Mouse (Mus musculus) intestine, embryonic 14.5 days (tissue): ENCODE data around the gene Gm49340. TPM values are rescaled to one million over a fixed set of nuclear protein-coding genes. Genes with fewer than 3 reads are reported as not detected.

Source experiments
- ATAC-seq: fragments of 200-750 bp; cut with Nextera tagmentation; replicated peaks from 2 replicates; pipeline ENCODE4 v1.8.0; 2017; ENCODE audit warnings: low read depth, moderate number of reproducible peaks, moderate TSS enrichment, moderate library complexity; ENCODE audit not compliant: low FRiP score, low TSS enrichment
- DNase-seq: peaks from one replicate; pipeline ENCODE4 v3.0.0-alpha.2; 2018; ENCODE audit warnings: low spot score
- H3K27ac ChIP-seq: fragments of 300-500 bp; sonication (generic); 2 replicates; pipeline ENCODE4 v1.5.1; 2014; ENCODE audit warnings: low read depth, mild to moderate bottlenecking, control low read depth
- H3K27me3 ChIP-seq: fragments of 300-500 bp; sonication (generic); replicated peaks from 2 replicates; pipeline ENCODE4 v1.6.1; 2014; ENCODE audit warnings: low read length, control low read depth; ENCODE audit not compliant: control insufficient read depth, insufficient read depth
- H3K36me3 ChIP-seq: fragments of 300-500 bp; sonication (generic); 2 replicates; pipeline ENCODE4 v1.6.1; 2014; ENCODE audit warnings: low read length, control low read depth; ENCODE audit not compliant: control insufficient read depth, insufficient read depth
- H3K4me1 ChIP-seq: fragments of 300-500 bp; sonication (generic); replicated peaks from 2 replicates; pipeline ENCODE4 v1.6.1; 2014; ENCODE audit warnings: low read length, control low read depth, mixed read lengths; ENCODE audit not compliant: control insufficient read depth, insufficient read depth
- H3K4me2 ChIP-seq: fragments of 300-500 bp; sonication (generic); 2 replicates; pipeline ENCODE4 v1.6.1; 2014; ENCODE audit warnings: low read length
- H3K4me3 ChIP-seq: fragments of 300-500 bp; sonication (generic); 2 replicates; pipeline ENCODE4 v1.5.1; 2014; ENCODE audit warnings: low read depth, low read length, control low read depth, mixed read lengths
- H3K9ac ChIP-seq: fragments of 300-500 bp; sonication (generic); 2 replicates; pipeline ENCODE4 v1.6.1; 2014; ENCODE audit warnings: mild to moderate bottlenecking, low read length
- H3K9me3 ChIP-seq: fragments of 300-500 bp; sonication (generic); 2 replicates; pipeline ENCODE4 v1.6.1; 2016; ENCODE audit warnings: low read length, control low read depth; ENCODE audit not compliant: control insufficient read depth
- WGBS: fragments of 180-500 bp; shearing (Covaris S2); extraction: QIAGEN DNeasy Blood & Tissue Kit; methylation state at CpG from one replicate; pipeline ENCODE4 v1.1.7; 2014; 5-methylcytosine and 5-hydroxymethylcytosine counted together
- polyA plus RNA-seq: library from polyadenylated mRNA; unstranded; fragments of >200 nt; fragmentation: Nextera tagmentation; extraction: Ambion mirVana; gene quantifications from 2 replicates; pipeline ENCODE4 v1.2.1, GENCODE M21; 2014

The Gm49340 gene
- polyA plus RNA-seq, 1 experiment from 2014 or later, result not detected

- WGBS, result 89% methylated on average over 2 of the region's 2 CpGs
- DNase-seq, result no peak
- H3K4me1 ChIP-seq, result no peaks in the 10 kb centered on the region
- H3K36me3 ChIP-seq, result no peaks in the 10 kb centered on the region
- no peak within 1 kb of the TSS for H3K27ac ChIP-seq
- H3K4me2 ChIP-seq, result no peak within 1 kb of the TSS
- no peaks in the 10 kb centered on the region for H3K27me3 ChIP-seq
- no peak within 1 kb of the TSS for H3K9ac ChIP-seq
- no peak for ATAC-seq
- H3K4me3 ChIP-seq, result no peak within 1 kb of the TSS
- H3K9me3 ChIP-seq, result no peaks in the 10 kb centered on the region
These were observed 41.4 kb downstream of the Gm49340 start, which contains the start of gene Olfr376 for GRCm38 (mm10) chr11:73370946-73371345. TSS of gene Olfr376 (plus strand) at chr11:73371246.

- H3K4me1 ChIP-seq, result no peaks in the 10 kb centered on the region
- ATAC-seq (no peak), DNase-seq (no peak)
- H3K36me3 ChIP-seq, result no peaks in the 10 kb centered on the region
- H3K27ac ChIP-seq, result no peak overlapping the region
- H3K27me3 ChIP-seq, result no peaks in the 10 kb centered on the region
- no peak overlapping the region for H3K9ac ChIP-seq
- no peak overlapping the region for H3K4me3 ChIP-seq
- no peak overlapping the region for H3K4me2 ChIP-seq
- 60% methylated on average over 4 of the region's 4 CpGs for WGBS
- no peaks in the 10 kb centered on the region for H3K9me3 ChIP-seq
These were observed 65.8 kb downstream of the Gm49340 start for GRCm38 (mm10) chr11:73395374-73395773.

- no peaks in the 10 kb centered on the region for H3K27me3 ChIP-seq
- no peak for ATAC-seq
These were observed 70.0 kb downstream of the Gm49340 start, which contains the start of gene Olfr1 for GRCm38 (mm10) chr11:73399514-73399913. TSS of gene Olfr1 (minus strand) at chr11:73399614.

More at GRCm38 (mm10) chr11:73399514-73399913, 70.0 kb downstream of the Gm49340 start, which contains the start of gene Olfr1:
- Histone ChIP-seq H3K4me2 (no peak within 1 kb of the TSS), H3K36me3 (no peaks in the 10 kb centered on the region), H3K4me1 (no peaks in the 10 kb centered on the region), H3K27ac (no peak within 1 kb of the TSS), H3K4me3 (no peak within 1 kb of the TSS), H3K9ac (no peak within 1 kb of the TSS), H3K9me3 (no peaks in the 10 kb centered on the region)
- no peak for DNase-seq

Other genes with a start within 250 kb of the Gm49340 start
- 0.23 and 0.28 TPM in 2 replicates for gene Itgae, start 239.2 kb upstream of the Gm49340 start, polyA plus RNA-seq
- 16.0 and 16.3 TPM in 2 replicates for gene Haspin, start 191.4 kb upstream of the Gm49340 start, polyA plus RNA-seq
- 0.07 TPM in 1 of 2 replicates, not detected in the other for gene P2rx5, start 169.3 kb upstream of the Gm49340 start, polyA plus RNA-seq
- gene Emc6, start 152.7 kb upstream of the Gm49340 start, polyA plus RNA-seq, result 123 and 130 TPM in 2 replicates
- 233 and 258 TPM in 2 replicates for gene Tax1bp3, start 152.7 kb upstream of the Gm49340 start, polyA plus RNA-seq
- gene Ctns, start 130.7 kb upstream of the Gm49340 start, polyA plus RNA-seq, result 15.6 and 17.0 TPM in 2 replicates
- 1.1 and 1.2 TPM in 2 replicates for gene Shpk, start 130.3 kb upstream of the Gm49340 start, polyA plus RNA-seq
- 0.07 TPM in 1 of 2 replicates, not detected in the other for gene Trpv1, start 95.4 kb upstream of the Gm49340 start, polyA plus RNA-seq
- gene Trpv3, start 62.4 kb upstream of the Gm49340 start, polyA plus RNA-seq, result 0.08 and 0.15 TPM in 2 replicates
- gene Aspa, start 145 bp upstream of the Gm49340 start, polyA plus RNA-seq, result 0.38 TPM in 2 replicates
- gene Spata22, start within 50 bp of the Gm49340 start, polyA plus RNA-seq, result not detected in 2 replicates
- not detected in 2 replicates for gene Olfr20, start 21.0 kb downstream of the Gm49340 start, polyA plus RNA-seq
- gene Olfr376, start 41.5 kb downstream of the Gm49340 start, polyA plus RNA-seq, result not detected in 2 replicates
- not detected in 2 replicates for gene Olfr1, start 69.9 kb downstream of the Gm49340 start, polyA plus RNA-seq
- not detected in 2 replicates for gene Olfr378, start 98.7 kb downstream of the Gm49340 start, polyA plus RNA-seq
- not detected in 2 replicates for gene Olfr380, start 127.8 kb downstream of the Gm49340 start, polyA plus RNA-seq
- gene Olfr381, start 161.9 kb downstream of the Gm49340 start, polyA plus RNA-seq, result not detected in 2 replicates
- gene Olfr382, start 187.5 kb downstream of the Gm49340 start, polyA plus RNA-seq, result not detected in 2 replicates